Mouse (Mus musculus): ENCODE measurements around the gene Trim8.

- no peak for TF ChIP-seq POLR2A (IDR thresholded peaks at IDR 0.05; ENCODE audit: borderline replicate concordance, extremely low read depth, insufficient read depth, insufficient read length, poor library complexity, severe bottlenecking)
- TF ChIP-seq CTCF (IDR thresholded peaks at IDR 0.05; ENCODE audit: borderline replicate concordance, extremely low read depth, insufficient read depth, insufficient read length), result peak; percentile 51; the same call in 1 of the 2 replicates
Measured at GRCm38 (mm10) chr19:46482896-46483516, 18.5 kb upstream of the Trim8 start.
